Mouse (Mus musculus) liver, embryonic 14.5 days (tissue): ENCODE measurements around the gene Trappc10. TPM values are rescaled to one million over a fixed set of nuclear protein-coding genes. Genes with fewer than 3 reads are reported as not detected.

Experiments used
- ATAC-seq: fragments of 200-750 bp; cut with Nextera tagmentation; 2 replicates; pipeline ENCODE4 v1.8.0; 2017; ENCODE audit warnings: moderate number of reproducible peaks, mild to moderate bottlenecking, moderate library complexity; ENCODE audit not compliant: insufficient read depth
- DNase-seq, 3 experiments: peaks; one replicate each; pipeline ENCODE4 v3.0.0-alpha.2; 2012 to 2013; ENCODE audit warnings: low read depth in 3 of 3, low spot score in 3 of 3
- H3K27ac ChIP-seq: fragments of 300-500 bp; sonication (generic); 2 replicates; pipeline ENCODE4 v1.5.1; 2014; ENCODE audit warnings: moderate library complexity, mild to moderate bottlenecking, control low read depth, inconsistent platforms
- H3K27me3 ChIP-seq: fragments of 300-500 bp; sonication (generic); 2 replicates; pipeline ENCODE4 v1.6.1; 2014; ENCODE audit warnings: mild to moderate bottlenecking, low read length, moderate library complexity; ENCODE audit not compliant: control insufficient read depth, insufficient read depth
- H3K36me3 ChIP-seq: fragments of 300-500 bp; sonication (generic); replicated peaks from 2 replicates; pipeline ENCODE4 v1.6.1; 2014; ENCODE audit warnings: low read depth; ENCODE audit not compliant: control insufficient read depth, insufficient read depth
- H3K4me1 ChIP-seq, 2 experiments: fragments of 200-500 bp in 1 of 2; fragments of 300-500 bp in 1 of 2; sonication (generic) in 1 of 2; replicated peaks; 2 replicates each; pipeline ENCODE4 v1.6.1; 2012 to 2014; ENCODE audit warnings: antibody characterized with exemption in 1 of 2, inconsistent platforms in 1 of 2, low read length in 1 of 2; ENCODE audit not compliant: control insufficient read depth in 2 of 2, insufficient read depth in 2 of 2
- H3K4me2 ChIP-seq: fragments of 300-500 bp; sonication (generic); 2 replicates; pipeline ENCODE4 v1.6.1; 2014; ENCODE audit warnings: low read depth, mild to moderate bottlenecking, control low read depth, moderate library complexity
- H3K4me3 ChIP-seq, 2 experiments: fragments of 200-500 bp in 1 of 2; fragments of 300-500 bp in 1 of 2; sonication (generic) in 1 of 2; 2 replicates each; pipeline ENCODE4 v1.5.1; 2012 to 2014; ENCODE audit warnings: low read depth in 2 of 2, low read length in 2 of 2, mild to moderate bottlenecking in 2 of 2, control low read depth in 1 of 2, inconsistent platforms in 1 of 2, moderate library complexity in 1 of 2; ENCODE audit not compliant: insufficient read depth in 1 of 2
- H3K9ac ChIP-seq: fragments of 300-500 bp; sonication (generic); replicated peaks from 2 replicates; pipeline ENCODE4 v1.6.1; 2014; ENCODE audit warnings: mild to moderate bottlenecking, control low read depth, moderate library complexity
- H3K9me3 ChIP-seq: fragments of 300-500 bp; sonication (generic); 2 replicates; pipeline ENCODE4 v1.6.1; 2016; ENCODE audit warnings: low read length, mixed read lengths; ENCODE audit not compliant: control insufficient read depth
- CTCF ChIP-seq: IDR thresholded peaks from 2 replicates; pipeline ENCODE4 v1.5.1; 2016; ENCODE audit warnings: antibody characterized with exemption, low read depth, control low read depth
- EP300 ChIP-seq: IDR thresholded peaks from 2 replicates; pipeline ENCODE4 v1.6.1; 2016; ENCODE audit warnings: antibody characterized with exemption, low read depth
- WGBS: fragments of 180-500 bp; shearing (Covaris S2); extraction: QIAGEN DNeasy Blood & Tissue Kit; methylation state at CpG from one replicate; pipeline ENCODE4 v1.1.7; 2014; ENCODE audit not compliant: insufficient replicate concordance; 5-methylcytosine and 5-hydroxymethylcytosine counted together
- polyA plus RNA-seq, 2 experiments: library from polyadenylated mRNA; depleted of rRNA in 1 of 2; stranded (reverse) in 1 of 2; unstranded in 1 of 2; fragments of >200 nt; fragmentation: Nextera tagmentation in 1 of 2; extraction: Ambion mirVana in 1 of 2; gene quantifications; 2 replicates each; pipeline versions ENCODE4 v1.2.1 to v1.2.3; 2012 to 2014

The Trappc10 gene
- polyA plus RNA-seq, 2 experiments: 15.8 to 19.8 TPM

DNA sequence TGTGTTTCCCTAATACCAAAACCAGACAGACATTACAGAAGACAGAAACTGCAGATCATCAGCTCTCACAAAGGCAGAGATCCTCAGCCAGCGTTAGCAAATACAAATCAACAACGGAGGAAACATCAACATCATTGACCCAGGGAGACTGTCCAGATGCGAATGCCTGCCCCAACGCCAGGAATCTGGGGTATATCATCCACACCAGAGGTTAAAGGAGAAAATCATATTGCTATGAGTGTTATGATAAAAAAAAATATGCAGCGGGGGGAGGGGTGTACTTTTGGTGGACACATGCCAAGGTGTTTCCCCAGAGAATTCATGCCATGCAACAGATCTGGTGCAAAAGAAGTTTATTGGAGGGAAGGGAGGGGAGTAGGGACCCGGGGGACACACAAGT, 87.5 kb downstream of the Trappc10 start:
- Histone ChIP-seq H3K9me3 (no peaks in the 10 kb centered on the region), H3K4me2 (no peak overlapping the region), H3K27ac (no peak overlapping the region), H3K4me3 (no peak overlapping the region), H3K4me1 (peaks cover 2 to 6% of the 10 kb centered on the region in 2 experiments; a peak in 2 of 4 replicates), H3K36me3 (no peaks in the 10 kb centered on the region), H3K27me3 (no peaks in the 10 kb centered on the region), H3K9ac (no peak overlapping the region)
- DNase-seq (no peak), ATAC-seq (no peak)
- WGBS: 67% methylated on average over 6 of the region's 6 CpGs
- TF ChIP-seq EP300 (no peak), CTCF (no peak)

DNA sequence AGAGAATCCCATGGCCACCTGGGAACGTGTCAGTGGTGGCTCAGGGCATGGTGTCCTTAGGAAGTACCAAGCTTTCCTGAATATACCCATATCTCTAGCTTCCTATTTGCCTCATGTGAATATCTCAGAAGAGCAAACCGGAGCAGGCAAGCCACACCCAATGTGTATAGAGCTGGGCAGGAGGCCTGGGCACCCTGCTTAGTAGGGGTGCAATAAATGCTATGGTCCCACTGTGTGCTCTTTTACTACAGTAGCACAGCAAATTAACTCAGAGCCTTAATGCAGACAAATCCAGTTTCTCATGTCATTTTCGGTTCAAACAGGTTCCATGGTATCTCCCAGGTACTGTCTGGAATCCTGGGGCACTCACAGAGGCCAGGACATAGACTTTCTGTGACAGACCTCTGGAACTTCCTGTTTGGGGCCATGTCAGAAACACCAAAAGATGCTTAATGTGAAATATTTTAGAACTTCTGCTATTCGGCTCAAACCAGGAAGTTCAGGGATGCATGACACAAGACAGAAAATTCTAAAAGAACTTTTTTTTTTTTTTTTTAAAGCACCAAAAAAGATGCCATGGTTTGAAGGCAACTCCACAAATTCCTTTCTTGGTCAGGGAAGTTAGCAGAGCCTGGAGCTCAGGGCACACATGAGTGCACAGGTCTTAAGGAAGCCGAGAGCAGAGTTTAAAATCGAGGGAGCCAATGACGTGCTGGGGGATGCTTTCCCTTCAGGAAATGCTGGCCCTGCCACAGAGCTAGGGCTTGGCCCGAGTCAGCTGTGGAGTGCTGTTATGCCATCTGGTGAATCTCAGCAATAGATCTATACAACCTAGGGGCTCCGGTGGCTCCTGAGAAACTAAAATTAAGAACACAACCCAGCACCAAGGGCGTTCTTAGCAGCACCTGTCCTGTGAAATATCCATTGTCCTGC, 95.3 kb downstream of the Trappc10 start:
- 30% methylated on average over 10 of the region's 10 CpGs for WGBS
- DNase-seq (no peak), ATAC-seq (no peak)
- TF ChIP-seq EP300: no peak
- TF ChIP-seq CTCF: no peak
- Histone ChIP-seq H3K4me2 (no peak overlapping the region), H3K9me3 (no peaks in the 10 kb centered on the region), H3K27me3 (no peaks in the 10 kb centered on the region), H3K4me3 (no peak overlapping the region), H3K27ac (no peak overlapping the region), H3K9ac (no peak overlapping the region), H3K36me3 (no peaks in the 10 kb centered on the region), H3K4me1 (peaks cover 0 to 6% of the 10 kb centered on the region in 2 experiments; a peak in 2 of 4 replicates)

DNA sequence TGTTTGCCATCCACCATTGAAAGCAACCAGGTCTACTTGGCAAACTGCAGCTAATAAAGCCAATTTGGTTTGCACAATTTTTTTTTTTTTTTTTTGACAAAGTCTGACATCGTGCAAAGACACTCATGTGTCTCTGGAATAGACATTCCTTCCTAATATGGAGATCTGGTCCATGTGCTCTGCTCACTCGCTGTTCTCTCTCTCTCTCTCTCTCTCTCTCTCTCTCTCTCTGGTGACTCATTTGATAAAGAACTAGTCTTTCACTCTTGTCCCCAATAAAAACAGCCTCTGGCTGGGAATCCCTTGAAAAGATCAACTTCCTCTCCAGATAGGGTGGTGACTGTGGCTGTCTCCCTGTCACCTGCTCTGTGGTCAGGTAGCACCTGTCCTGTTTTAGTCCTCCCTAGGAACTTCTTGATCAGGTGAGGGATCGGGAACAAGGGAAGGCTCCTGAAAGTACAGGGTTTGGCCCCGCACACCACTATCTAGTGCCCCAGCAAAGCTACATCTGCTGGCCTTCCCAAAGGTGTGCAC, 96.5 kb downstream of the Trappc10 start:
- H3K9ac ChIP-seq: no peak overlapping the region
- DNase-seq (no peak), ATAC-seq (no peak)
- 49% methylated on average over 4 of the region's 4 CpGs for WGBS
- no peaks in the 10 kb centered on the region for H3K27me3 ChIP-seq
- H3K9me3 ChIP-seq: no peaks in the 10 kb centered on the region
- no peaks in the 10 kb centered on the region for H3K36me3 ChIP-seq
- TF ChIP-seq CTCF (no peak), EP300 (no peak)
- H3K4me3 ChIP-seq: no peak overlapping the region
- no peak overlapping the region for H3K27ac ChIP-seq
- H3K4me1 ChIP-seq: peaks cover 0 to 6% of the 10 kb centered on the region in 2 experiments; a peak in 3 of 4 replicates
- H3K4me2 ChIP-seq: no peak overlapping the region

DNA sequence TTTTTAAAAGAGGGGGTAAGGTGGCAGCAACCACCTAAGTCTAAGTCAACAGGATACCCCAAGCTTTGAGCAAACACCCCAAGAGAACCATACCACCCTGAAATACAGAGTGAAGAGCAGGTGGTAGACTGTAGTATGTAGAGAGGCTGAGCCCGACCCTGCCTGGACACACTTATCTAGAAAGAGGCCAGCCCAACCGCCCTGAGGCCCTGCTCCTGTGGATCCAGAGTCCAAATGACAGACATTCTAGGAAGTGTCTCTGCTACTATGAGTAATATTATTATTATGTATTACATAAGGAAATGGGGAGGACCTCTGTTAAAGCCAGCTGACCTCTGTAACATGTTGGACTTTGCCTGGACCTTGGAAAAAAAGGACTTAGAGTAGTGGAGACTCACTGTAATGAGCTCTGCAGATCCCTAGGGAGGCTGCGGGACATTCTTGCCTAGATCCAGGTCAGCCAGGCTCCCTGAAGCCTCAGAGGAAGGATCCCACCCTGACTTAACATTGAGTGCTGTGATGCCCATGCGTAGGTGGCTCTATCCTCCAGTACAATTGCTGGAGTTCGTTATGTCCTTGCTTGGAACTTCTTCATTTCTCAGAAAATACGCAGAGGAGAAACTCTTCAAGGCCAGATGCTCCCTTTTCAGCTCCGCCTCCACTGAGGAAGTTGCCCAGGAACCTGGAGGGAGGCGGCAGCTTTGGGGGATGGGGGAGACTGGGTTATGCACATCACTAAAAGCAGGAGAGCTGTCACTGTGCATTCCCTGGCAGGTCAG, 100.5 kb downstream of the Trappc10 start:
- DNase-seq (no peak), ATAC-seq (no peak)
- Histone ChIP-seq H3K9ac (no peak overlapping the region), H3K4me2 (no peak overlapping the region), H3K27ac (no peak overlapping the region), H3K9me3 (no peaks in the 10 kb centered on the region), H3K4me1 (peaks cover 0 to 6% of the 10 kb centered on the region in 2 experiments; a peak in 3 of 4 replicates), H3K27me3 (no peaks in the 10 kb centered on the region), H3K4me3 (no peak overlapping the region), H3K36me3 (no peaks in the 10 kb centered on the region)
- 28% methylated on average over 8 of the region's 8 CpGs for WGBS
- TF ChIP-seq EP300: no peak

DNA sequence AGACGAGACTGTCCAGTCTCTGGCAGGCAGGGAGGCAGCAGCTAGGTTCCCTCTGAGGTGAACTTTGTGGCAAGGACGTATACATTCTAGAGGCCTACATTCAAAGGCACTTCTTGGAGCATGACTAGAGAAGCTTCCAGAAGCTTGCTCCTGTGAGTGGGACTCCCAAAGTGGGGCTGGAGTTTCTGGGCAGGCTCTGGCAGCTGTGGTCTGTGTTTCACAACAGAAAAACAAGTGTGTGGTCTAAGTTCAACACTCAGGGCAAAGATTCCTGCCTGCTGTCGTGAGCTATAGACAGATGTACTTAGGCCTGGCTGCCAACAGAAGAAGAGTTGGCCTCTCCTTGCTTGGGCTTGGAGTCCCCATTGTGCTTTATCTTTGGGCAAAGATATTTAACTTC, 103.6 kb downstream of the Trappc10 start:
- no peak for ATAC-seq
- Histone ChIP-seq H3K4me3 (no peak overlapping the region), H3K27ac (no peak overlapping the region), H3K27me3 (no peaks in the 10 kb centered on the region), H3K9me3 (no peaks in the 10 kb centered on the region), H3K4me1 (peaks cover 0 to 5% of the 10 kb centered on the region in 2 experiments; a peak in 3 of 4 replicates), H3K9ac (no peak overlapping the region), H3K4me2 (no peak overlapping the region), H3K36me3 (no peaks in the 10 kb centered on the region)
- DNase-seq: no peak
- WGBS: 43% methylated on average over 3 of the region's 3 CpGs
- TF ChIP-seq CTCF (no peak), EP300 (no peak)
